Mouse (Mus musculus) heart, adult 18-20 months (tissue): ENCODE data around the gene Pmpcb. TPM values are rescaled to one million over a fixed set of nuclear protein-coding genes. Genes with fewer than 3 reads are reported as not detected.
"Not testable (repeated sequence)": the region's sequence is repeated elsewhere in the genome, so short reads cannot be mapped to it uniquely, and the experiment has no call there.

Experiments used
- DNase-seq, 2 experiments: peaks; one replicate each; pipeline ENCODE4 v3.0.0; 2021 to 2022; ENCODE audit warnings: mixed read lengths in 1 of 2
- long read RNA-seq, 2 experiments: library from polyadenylated mRNA; stranded (forward); transcript quantifications; one replicate each; pipeline ENCODE4 v2.0.0; 2021
- total RNA-seq, 2 experiments: library from RNA; stranded (reverse); gene quantifications; 2 replicates each; pipeline ENCODE4 v1.2.3; 2021

Gene Pmpcb
- total RNA-seq, result 100 to 1,000 TPM; 264 to 279 TPM
- long read RNA-seq, experiment 1, transcript Pmpcb-201 (13 exons, 1,615 nt), result major isoform, 167 of 187 reads
- long read RNA-seq, experiment 1, partial matches to known transcripts, result 11 of 187 reads
- long read RNA-seq, experiment 1, other reads (novel, unspliced or antisense), result 7 of 187 reads
- long read RNA-seq, experiment 2, transcript Pmpcb-201 (13 exons, 1,615 nt), result major isoform, 81 of 97 reads
- long read RNA-seq, experiment 2, partial matches to known transcripts, result 11 of 97 reads
- long read RNA-seq, experiment 2, other reads (novel, unspliced or antisense), result 2 of 97 reads

DNA sequence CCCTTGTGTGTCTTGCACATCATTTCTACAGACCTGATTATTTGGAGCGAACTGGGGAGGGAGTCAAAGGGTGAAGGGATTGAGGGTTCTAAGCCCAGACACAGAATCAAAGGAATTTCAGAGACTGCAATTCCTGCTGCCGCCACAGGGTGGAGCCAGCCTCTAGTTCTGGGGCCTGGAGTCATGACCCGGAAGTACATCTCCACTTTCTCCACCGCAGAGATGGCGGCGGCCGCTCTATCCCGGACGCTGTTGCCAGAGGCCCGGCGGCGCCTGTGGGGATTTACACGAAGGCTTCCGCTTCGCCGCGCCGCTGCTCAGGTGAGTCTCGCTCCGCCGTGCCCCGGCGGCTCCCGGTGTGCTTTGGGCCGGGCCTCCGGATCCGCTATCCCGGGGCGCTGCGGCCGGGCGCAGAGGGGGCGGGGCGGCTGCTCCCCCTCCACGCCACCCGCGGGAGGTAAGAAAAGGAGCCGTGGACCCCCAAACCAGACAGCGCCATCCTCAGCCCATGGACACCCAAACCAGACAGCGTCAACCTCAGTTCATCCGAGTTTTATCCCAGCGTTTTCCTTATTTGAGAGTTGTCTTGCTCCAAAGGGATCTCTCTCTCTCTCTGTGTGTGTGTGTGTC lies at the start of gene Pmpcb:
TSS of gene Pmpcb (plus strand) at position 186 of the 630 bp plus-strand sequence.
- DNase-seq, result peak; percentile 88 to 93

DNA sequence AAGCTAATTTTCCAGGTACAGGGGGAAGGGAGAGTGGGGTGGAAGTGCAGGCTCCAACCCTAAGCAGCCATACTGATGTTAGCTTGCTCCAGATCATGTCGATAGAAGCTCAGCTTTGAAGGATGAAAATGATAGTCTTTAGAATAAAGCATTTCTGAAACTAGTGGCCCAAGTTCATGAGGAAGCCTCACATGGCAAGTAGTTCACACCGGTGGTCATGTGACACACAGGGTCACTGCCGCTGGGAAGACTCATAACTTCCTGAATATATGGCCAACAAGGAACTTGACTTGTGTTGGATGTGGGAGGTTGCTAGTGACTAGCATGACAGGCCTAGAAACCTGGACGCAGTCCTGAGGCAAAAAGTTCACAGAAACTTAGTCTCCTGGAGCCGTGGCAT lies 44.7 kb upstream of the Pmpcb start:
- no peak for DNase-seq

DNA sequence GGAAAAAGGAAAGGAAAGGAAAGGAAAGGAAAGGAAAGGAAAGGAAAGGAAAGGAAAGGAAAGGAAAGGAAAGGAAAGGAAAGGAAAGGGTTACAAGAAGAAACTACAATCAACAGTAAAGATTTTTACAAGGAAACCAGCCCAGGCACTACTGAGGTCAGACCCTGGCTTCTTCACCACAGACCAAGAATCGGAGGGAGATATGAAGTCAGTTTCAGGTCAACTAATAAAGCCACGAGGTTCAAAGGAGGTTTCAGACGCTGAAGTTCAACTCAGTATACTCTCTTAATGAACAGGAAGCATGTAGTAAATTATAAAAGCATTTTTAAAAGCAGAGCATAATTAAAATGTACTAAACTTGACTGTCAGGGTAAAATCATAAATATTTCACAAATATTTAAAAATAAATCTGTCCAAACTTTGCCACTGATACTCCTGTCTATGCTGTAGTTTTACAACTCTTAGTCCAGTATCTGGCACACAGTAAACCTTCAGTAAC lies 43.5 kb upstream of the Pmpcb start:
- DNase-seq, result no peak

DNA sequence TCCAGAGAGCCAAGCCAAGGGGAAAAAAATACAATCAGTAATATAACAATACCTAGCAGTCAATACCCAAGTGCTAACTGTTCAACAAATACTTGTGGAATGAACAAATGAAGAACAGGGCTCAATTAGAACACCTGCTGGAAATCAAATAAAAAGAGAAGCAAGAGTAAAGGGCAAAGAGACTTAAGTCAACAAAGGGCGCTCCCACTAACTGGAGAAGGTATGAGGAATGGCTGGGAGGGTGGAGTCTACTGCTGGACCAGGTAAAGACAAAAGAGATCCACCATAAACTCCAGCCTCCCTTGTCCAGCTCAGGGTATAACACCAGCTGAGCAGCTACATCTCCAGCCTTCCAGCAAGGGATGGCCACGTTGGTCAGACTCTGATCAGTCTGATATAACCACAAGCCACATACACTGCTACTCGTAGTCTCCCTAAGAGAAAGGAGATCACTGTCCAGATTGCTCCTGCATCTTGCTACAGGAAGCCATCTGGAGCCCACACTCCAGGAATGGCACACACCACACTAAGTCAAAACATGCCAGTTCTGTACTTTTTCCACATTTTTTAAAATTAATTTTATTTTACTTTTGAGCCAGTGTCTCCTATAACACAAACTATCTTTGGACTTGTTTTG lies 42.0 kb upstream of the Pmpcb start:
- no peak for DNase-seq

DNA sequence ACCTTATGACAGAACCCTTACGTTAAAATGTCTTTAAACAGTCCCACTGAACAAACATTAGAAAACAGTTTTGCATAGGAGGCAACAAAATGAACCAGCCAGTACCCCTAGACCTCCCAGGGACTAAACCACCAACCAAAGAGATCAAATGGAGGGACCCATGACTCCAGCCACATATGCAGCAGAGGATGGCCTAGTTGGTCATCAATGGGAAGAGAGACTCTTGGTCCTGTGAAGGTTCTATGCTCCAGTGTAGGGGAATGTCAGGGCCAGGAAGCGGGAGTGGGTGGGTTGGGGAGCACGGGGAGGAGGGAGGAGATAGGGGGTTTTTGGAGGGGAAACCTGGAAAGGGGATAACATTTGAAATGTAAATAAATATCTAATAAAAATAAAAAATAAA lies 37.4 kb upstream of the Pmpcb start:
- not testable (repeated sequence) for DNase-seq

DNA sequence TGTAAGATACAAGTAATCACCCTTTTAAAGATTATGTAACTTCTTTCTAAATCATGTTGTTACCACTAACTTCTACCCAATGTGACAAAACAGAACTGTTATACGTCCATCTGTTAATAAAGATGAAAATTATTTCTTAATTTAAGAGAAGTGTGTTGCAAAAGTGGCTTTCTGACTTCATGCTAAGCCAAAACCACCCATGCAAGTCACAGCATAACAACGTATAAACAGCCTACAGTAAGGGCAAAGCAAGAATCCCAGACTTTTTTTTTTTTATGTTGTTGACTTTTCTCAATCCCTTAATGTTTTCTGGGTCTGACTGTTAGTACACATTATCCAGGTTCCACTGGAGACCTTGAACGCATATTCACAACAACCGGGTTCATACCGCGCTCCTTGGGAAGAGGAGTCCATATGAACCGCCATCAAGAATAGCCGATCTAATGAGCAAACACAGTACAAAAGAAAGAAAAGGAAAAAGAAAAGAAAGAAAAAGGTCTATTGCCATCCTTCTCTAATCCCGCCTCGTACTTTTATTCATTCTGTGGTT lies 36.6 kb upstream of the Pmpcb start:
- DNase-seq, result no peak

DNA sequence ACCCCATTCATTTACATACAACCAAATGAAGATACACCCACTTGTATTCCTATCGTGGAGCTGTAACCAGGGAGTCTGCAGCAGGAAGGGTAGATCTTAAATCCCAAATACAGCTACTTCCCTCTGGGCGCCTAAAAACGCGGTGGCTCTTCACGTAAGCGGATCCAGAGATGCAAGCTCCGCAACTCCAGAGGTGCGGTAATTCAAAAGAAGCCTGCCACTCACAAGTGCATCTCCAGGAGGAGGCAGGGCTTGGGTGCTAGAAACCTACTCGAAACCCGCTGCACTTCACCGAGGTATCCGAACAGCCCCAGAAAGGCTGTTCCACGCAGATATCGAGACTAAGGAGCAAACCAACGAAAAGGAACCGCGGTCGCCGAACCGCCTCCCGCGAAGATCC lies 36.0 kb upstream of the Pmpcb start:
- DNase-seq, result no peak

DNA sequence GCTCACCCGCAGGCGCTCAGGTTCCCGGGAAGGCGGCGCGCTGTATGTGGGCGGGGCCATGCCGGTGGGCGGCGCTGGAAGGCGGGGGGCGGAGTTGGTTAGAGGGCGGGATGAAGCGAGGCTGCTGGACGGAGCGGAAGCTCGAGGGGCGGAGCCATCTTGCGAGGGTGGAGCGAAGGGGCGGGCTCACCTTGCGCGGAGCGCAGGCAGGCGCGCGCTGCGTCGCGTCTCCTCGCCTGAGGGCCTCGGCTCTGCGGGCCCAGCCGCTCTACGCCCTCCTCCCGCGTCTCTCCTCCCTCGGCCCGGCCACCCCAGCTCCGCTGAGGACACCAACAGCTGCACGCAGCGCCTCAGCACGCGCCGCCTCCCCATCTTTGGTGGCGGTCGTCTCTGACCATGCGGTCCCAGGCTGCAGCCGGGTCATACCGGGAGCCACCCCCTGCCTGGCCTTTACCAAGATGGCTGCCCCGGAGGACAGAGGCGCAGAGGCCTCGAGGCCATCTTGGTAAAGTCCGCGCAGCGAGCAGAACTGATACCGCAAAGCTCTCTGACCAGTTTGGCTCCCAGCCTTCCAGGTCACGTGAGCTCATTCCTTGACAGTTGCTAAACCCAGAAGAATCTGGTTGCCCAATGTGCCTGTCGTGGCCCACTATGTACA lies 35.5 kb upstream of the Pmpcb start, which contains the start of gene Napepld:
TSS of gene Napepld (minus strand) at position 46 of the 658 bp plus-strand sequence.
- peak; percentile 99 to 100 for DNase-seq

DNA sequence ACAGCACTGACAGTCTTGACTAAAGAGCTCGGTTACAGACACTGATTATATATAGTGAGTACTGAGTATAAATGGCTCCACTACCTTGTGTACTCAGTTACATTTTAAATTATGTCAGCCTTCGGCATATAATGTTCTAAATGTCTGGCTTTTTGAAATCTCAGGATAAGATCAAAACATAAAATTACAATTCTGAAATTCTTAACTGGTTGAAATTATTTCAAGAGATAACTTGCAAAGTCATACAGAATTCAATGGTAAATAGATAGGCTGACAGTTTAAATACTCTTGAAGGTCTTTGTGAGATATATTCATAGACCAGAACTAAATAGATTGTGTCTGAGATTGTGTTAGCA lies 35.0 kb upstream of the Pmpcb start:
- no peak for DNase-seq

DNA sequence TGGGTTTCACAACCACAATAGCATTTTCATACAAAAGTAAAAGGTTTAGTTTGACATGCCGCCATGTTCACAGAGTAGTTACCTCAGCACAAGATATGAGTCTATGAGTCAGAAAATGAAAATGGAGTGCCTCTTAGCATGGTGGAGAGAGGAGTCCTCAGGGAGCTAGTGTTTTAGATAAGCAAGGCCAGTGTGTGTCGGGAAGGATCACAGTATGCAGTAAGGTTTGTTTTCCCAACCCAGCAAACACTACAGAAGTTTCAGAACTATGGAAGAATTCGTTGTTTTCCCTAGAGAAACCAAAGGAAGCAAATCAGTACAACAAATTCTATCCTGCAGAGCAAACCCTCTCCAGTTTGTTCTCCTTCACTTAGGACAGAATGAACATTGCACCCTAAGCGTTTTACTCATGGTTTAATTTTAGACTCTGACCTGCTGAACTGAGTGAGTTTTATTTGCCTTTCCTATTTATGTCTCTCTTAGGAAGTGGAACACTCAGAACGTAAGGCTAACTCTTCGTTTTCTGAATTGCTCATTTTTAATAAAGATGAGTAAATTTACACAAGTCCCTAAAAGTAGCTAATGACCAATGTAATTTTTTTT lies 34.0 kb upstream of the Pmpcb start:
- DNase-seq, result peak; percentile 29 to 44

DNA sequence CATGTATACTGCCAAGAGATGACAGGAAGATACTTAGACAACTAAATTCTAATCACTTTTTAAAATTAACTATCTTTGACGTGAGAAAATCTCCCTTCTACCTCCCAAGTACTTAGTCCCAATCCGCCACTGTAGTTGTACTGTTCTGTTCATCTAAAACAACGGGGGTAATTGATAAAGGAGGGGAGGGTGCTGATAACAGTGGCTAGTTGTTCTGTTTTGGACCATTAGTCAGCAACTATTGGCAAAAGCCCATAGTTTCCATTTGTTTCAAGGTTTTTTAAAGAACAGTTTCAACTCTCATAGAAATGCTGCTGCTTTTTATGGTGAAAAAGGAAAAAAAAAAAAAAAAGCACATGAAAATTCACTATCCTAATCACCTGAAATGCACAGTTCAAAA lies 33.2 kb upstream of the Pmpcb start:
- DNase-seq, result no peak

DNA sequence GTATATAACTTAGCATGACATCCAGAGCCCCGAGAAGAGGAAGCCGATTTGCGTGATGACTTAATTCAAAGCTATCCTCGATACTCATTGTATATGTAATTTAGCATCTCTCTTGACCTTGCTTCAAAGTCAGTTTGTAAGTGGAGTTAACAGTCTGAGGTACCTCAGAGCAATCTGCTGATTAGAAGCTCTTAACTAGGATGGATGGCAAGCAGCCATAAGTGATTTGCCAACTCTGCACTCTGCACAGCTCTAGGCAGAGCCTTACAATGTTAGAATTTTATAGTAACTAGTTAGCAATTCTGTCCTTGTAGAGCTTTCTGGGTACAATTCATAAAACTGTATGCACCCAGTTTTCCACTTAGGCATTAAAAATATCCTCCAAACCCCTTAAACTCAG lies 30.4 kb upstream of the Pmpcb start:
- DNase-seq, result no peak

DNA sequence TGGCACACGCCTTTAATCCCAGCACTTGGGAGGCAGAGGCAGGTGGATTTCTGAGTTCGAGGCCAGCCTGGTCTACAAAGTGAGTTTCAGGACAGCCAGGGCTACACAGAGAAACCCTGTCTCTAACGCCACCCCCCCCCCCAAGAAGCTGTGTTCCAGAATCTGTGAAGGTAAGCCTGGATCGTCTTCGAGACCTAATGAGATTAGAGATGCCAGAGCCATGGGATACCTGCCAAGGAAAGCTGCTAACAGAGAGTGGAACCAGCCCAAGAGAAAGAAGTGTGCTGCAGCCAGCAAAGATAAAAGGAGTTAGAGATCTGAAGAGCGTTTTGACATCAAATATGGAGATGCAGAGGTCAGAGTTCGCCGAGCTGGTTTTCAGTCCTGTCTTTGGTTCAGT lies 28.9 kb upstream of the Pmpcb start:
- not testable (repeated sequence) for DNase-seq

DNA sequence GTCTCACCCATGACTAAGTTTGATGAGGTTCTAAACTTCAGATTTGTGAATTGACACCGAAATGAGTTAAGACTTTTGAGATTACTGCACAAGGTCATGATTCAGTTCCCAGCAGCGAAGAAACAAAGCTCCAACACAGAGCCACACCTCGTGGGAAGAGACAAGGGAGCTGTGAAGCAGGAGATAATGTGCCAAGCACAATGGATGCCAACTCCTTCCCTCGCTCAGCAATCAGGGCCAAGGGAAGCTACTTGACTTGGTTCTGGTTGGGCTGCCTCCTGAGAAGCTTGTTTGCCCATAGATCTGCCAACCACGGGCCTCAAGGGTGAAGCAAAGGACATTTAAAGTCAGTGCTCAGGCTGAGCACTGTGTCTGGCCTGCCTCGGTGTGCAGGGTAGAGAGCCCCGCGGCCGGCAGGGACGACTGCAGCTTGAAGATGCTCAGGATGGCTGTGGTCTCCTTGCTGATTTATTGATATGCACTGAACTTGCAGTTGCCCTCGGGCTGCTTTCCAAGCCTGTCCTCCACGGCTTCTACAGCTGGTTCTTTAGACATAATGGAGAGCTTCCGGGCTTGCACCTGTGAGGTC lies 24.7 kb upstream of the Pmpcb start:
- no peak for DNase-seq

DNA sequence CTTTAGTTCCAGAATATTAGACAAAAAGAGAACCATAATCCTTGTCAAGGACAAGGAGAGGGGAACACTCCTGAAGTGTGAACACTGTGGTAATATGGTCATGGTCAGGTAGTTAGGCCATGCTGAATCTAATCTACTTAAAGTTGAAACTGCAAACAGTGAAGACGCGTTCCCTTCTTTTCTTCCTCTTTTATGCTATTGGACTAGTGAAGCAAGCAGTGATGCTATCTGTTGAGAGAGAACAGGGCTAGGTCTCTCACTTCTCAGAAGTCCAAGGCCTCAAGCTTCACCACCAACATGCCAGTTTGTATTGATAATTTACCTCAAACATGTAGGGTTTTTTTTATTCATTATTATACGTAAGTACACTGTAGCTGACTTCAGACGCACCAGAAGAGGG lies 22.5 kb upstream of the Pmpcb start:
- no peak for DNase-seq

DNA sequence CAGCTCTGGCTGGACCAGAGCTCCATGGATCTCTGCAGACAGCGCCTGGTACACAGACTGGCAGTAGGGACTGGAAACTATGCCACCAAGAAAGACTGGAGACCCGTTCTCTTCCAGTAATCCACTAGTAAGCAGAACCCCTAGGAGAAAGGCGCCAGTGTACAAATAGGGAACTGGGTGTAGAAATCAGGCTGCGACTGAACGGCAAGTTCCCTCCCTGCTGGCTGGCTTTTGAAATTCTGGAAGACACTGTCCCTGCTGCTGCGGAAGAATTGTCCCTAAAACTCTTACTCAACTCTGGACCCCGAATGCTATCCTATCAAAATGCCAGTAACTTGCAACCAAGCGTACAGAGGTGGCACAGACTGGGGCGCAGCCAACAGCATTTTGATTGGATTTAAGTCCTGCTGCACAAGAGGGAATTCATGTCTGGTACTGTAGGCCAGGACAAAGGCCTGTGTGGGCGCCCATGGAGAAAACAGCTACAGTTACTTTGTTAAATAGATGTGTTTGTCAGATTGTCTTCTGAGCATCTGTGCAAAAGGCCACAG lies 19.7 kb upstream of the Pmpcb start:
- DNase-seq, result no peak

DNA sequence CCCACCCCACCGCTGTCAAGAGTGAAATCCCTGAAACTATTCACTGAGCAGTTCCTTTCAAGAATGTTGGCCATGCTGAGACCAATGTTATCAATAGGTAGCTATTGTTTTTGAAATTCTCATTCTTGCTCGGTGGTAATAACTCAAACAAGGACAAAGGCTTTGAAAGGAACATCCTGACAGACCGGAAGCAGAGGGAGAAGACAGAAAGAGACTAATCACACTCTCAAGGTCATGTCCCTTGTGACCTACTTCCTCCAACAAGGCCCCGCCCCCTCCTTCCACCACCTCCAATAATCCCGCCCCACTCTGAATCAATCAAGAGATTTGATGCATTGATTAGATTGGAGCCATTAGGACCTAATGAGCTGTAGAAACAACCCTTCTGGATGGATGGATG lies 18.4 kb upstream of the Pmpcb start:
- no peak for DNase-seq

DNA sequence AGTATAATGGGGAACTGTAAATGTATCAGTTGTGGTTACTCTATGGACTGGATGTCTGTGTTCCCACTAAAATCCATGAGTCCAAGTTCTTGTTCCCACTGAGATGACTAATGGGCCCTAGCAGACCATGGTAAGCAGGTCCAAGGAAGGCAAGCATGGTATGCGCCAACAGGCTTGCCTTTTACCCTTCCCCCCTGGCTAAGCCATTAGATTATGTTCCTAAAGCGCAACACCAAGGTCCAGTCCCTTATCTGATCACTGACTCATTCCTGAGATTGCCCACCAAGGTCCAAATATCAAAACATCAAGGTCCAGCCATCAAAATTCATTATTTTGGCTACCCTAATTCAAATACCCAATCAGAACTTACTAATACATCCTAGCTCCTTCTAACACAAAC lies 17.7 kb upstream of the Pmpcb start:
- no peak for DNase-seq

DNA sequence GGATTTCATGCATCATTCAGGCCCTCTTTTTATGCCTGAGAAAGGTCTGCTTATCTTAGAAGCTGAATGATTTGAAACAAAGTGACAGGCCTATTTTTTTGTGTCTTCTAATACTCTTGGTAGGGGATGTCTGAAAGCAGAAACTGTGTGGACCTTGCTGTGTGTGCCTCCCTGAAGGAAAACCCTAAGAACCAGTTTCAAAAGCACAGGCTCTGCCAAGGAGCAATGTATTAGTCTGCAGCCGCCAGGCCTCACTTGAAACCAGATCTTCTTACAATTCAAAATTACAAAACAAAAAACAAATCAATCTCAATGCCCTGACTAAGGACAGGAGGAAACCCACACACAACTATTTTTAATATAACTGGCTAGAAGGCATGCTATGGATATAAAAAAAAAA lies 12.5 kb upstream of the Pmpcb start:
- no peak for DNase-seq

DNA sequence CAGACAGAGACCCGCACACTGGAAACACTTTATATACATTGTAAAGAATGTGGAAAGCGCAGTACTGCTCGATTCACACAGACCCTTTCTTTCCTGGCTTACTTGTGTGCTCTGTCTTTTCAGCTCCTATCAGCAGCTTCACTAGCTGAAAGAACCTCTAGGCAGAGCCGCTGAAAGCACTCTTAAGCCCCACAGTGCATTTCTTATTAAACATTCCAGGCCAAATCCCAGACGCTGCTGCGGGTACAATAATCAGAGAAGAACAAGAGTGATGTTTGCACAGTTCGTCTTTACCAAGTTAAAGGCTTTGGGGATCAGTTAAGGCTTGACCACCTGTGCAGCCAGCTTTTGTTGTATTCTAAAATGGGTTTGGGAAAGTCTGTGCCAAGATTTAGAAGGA lies 12.1 kb upstream of the Pmpcb start:
- DNase-seq, result no peak

DNA sequence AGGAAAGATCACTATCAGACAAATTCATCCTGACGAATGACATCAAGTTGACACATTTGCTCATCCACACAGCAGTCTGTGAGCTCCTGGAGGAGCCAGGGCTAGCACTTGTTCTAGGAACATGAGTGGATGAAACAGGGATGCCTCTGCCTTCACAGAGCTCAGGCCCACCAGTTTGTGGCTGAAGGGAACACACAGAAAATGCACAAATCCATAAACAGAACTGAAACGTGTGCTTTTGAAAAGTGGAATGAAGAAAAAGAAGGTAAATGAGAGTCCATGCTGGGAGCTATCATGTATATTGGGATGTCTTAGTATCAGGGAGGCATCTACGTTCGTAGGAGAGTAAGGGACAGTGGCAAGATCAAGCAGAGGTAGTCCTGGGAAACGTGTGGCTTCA lies 7.8 kb upstream of the Pmpcb start:
- DNase-seq, result no peak
